Mouse (Mus musculus) erythroblast, embryonic 14.5 days (primary cell): Measurements from ENCODE around the gene Cryab.

ENCODE experiments used
- GATA1 ChIP-seq: IDR thresholded peaks from 2 replicates; pipeline ENCODE4 v1.6.1; 2012; ENCODE audit warnings: low read length, inconsistent platforms, mixed read lengths
- TAL1 ChIP-seq: IDR thresholded peaks from 3 replicates; pipeline ENCODE4 v1.6.1; 2012; ENCODE audit warnings: low read length, inconsistent platforms, mixed read lengths

DNA sequence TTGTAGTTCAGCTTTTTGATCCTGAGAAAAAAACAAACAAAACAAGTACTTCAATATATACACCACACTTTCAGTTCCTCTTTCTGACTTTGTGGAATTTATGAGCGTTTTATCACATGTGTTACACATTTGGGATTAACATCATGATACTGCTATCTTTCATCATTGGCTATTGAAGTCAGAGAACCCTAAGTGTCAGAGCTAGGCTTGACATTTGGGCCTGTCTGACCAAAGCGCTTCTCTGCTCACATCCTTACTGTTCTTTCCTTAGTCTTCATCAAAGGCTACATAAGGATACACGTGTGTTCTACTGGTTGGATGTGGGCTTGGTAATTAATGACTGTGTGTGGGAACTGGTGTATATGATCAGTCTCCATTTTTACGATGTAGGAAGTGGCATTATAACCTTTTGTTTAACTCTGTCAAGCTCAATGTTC lies 22.9 kb downstream of the Cryab start:
- no peak for TF ChIP-seq GATA1
- no peak for TF ChIP-seq TAL1
